Mouse (Mus musculus): ENCODE measurements around the gene Olfr923.
"Not testable (repeated sequence)": the region's sequence is repeated elsewhere in the genome, so short reads cannot be mapped to it uniquely, and the experiment has no call there.

Olfr923 gene

GRCm38 (mm10) chr9:38826245-38826644 lies at the start of gene Olfr923:
Gene Olfr923, plus strand, starts transcription at chr9:38826545.
- in situ Hi-C loops (cut with MboI; ENCODE audit: low sequenced_read_pairs), result no loop called here

- in situ Hi-C loops (cut with MboI; ENCODE audit: low sequenced_read_pairs), result no loop called here
Observed at GRCm38 (mm10) chr9:38792689-38793088, 33.7 kb upstream of the Olfr923 start.

GRCm38 (mm10) chr9:38805696-38806095 lies 20.6 kb upstream of the Olfr923 start:
- in situ Hi-C loops (cut with MboI; ENCODE audit: low sequenced_read_pairs), result no loop called here

- in situ Hi-C loops (cut with MboI; ENCODE audit: low sequenced_read_pairs), result no loop called here
Observed at GRCm38 (mm10) chr9:38814314-38814713, 12.0 kb upstream of the Olfr923 start, which contains the start of gene Olfr922. Gene Olfr922, plus strand, starts transcription at chr9:38814614.

GRCm38 (mm10) chr9:38815458-38815986 lies 10.8 kb upstream of the Olfr923 start:
- in situ Hi-C loops (cut with MboI; ENCODE audit: low sequenced_read_pairs), result no loop called here

GRCm38 (mm10) chr9:38833027-38833426 lies 6.7 kb downstream of the Olfr923 start:
- in situ Hi-C loops (cut with MboI; ENCODE audit: low sequenced_read_pairs), result no loop called here

- in situ Hi-C loops (cut with MboI; ENCODE audit: low sequenced_read_pairs), result no loop called here
Observed at GRCm38 (mm10) chr9:38844149-38844548, 17.8 kb downstream of the Olfr923 start, which contains the start of gene Olfr924. Gene Olfr924, plus strand, starts transcription at chr9:38844449.

GRCm38 (mm10) chr9:38854760-38855159 lies 28.4 kb downstream of the Olfr923 start, which contains the start of gene Olfr26:
Gene Olfr26, plus strand, starts transcription at chr9:38855060.
- in situ Hi-C loops (cut with MboI; ENCODE audit: low sequenced_read_pairs), result no loop called here

GRCm38 (mm10) chr9:38874880-38875279 lies 48.5 kb downstream of the Olfr923 start:
- in situ Hi-C loops (cut with MboI; ENCODE audit: low sequenced_read_pairs), result not testable (repeated sequence)

- in situ Hi-C loops (cut with MboI; ENCODE audit: low sequenced_read_pairs), result no loop called here
Observed at GRCm38 (mm10) chr9:38876826-38877225, 50.5 kb downstream of the Olfr923 start, which contains the start of gene Olfr926. Gene Olfr926, plus strand, starts transcription at chr9:38877126.

Measured in CH12F3 (cell line).